Mouse (Mus musculus): ENCODE data around the gene Ap1m1. TPM values are rescaled to one million over a fixed set of nuclear protein-coding genes. Genes with fewer than 3 reads are reported as not detected.

The Ap1m1 gene
- polyA plus RNA-seq, 1 experiment = 97.4 TPM

- no peaks in the 10 kb centered on the region for H3K27me3 ChIP-seq (ENCODE audit: control insufficient read depth, insufficient read depth, low read length)
- H3K36me3 ChIP-seq (ENCODE audit: control insufficient read depth, insufficient read depth, low read length) = no peaks in the 10 kb centered on the region
- H3K4me3 ChIP-seq (ENCODE audit: extremely low read depth, insufficient read depth, insufficient read length) = no peak overlapping the region
- TF ChIP-seq CTCF (IDR thresholded peaks at IDR 0.05; ENCODE audit: extremely low read depth, insufficient read depth, insufficient read length, insufficient replicate concordance) = no peak
- TF ChIP-seq POLR2A (IDR thresholded peaks at IDR 0.05; ENCODE audit: low read depth, low read length) = no peak
- WGBS = 92% methylated on average over 2 of the region's 2 CpGs
- H3K27ac ChIP-seq (ENCODE audit: insufficient read depth, low read length) = no peak overlapping the region
- H3K4me1 ChIP-seq (ENCODE audit: control insufficient read depth, insufficient read depth, insufficient read length) = peaks cover 24% of the 10 kb centered on the region; the same call in 1 of the 2 replicates
- DNase-seq (ENCODE audit: low read depth in 1 of 2, low spot score in 2 of 2) = no peak
Measured at GRCm38 (mm10) chr8:72262756-72263155, 22.9 kb downstream of the Ap1m1 start.

- peaks cover 29% of the 10 kb centered on the region; the same call in 1 of the 2 replicates for H3K4me1 ChIP-seq (ENCODE audit: control insufficient read depth, insufficient read depth, insufficient read length)
- TF ChIP-seq POLR2A (IDR thresholded peaks at IDR 0.05; ENCODE audit: low read depth, low read length) (no peak), CTCF (IDR thresholded peaks at IDR 0.05; ENCODE audit: extremely low read depth, insufficient read depth, insufficient read length, insufficient replicate concordance) (no peak)
- no peaks in the 10 kb centered on the region for H3K36me3 ChIP-seq (ENCODE audit: control insufficient read depth, insufficient read depth, low read length)
- H3K27me3 ChIP-seq (ENCODE audit: control insufficient read depth, insufficient read depth, low read length) = no peaks in the 10 kb centered on the region
- no peak overlapping the region for H3K4me3 ChIP-seq (ENCODE audit: extremely low read depth, insufficient read depth, insufficient read length)
- DNase-seq (ENCODE audit: low read depth in 1 of 2, low spot score in 2 of 2) = no peak
- no peak overlapping the region for H3K27ac ChIP-seq (ENCODE audit: insufficient read depth, low read length)
- 87% methylated on average over 7 of the region's 7 CpGs for WGBS
Measured at GRCm38 (mm10) chr8:72263451-72263850, 23.6 kb downstream of the Ap1m1 start.

DNA sequence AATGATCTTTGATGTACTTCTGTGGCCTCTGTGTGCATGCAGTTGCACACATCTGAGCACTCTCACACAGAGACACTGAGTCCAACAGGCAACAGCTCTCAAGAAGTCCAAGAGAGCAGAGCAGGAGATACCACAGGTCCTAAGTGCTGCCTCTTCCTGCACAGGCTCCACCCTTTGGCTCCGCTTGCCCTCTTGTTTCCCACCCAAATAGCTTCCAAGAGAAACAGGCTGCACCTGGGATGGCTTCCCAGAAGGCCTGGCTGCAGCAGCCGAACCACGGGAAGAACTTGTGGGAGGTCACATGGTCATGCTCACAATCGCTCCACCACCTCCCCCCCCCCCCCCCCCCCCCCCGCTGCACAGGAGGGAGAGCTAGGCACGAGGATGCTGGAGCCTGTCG, 25.5 kb downstream of the Ap1m1 start:
- H3K27me3 ChIP-seq (ENCODE audit: control insufficient read depth, insufficient read depth, low read length) = no peaks in the 10 kb centered on the region
- 39% methylated on average over 6 of the region's 7 CpGs for WGBS
- TF ChIP-seq CTCF (IDR thresholded peaks at IDR 0.05; ENCODE audit: extremely low read depth, insufficient read depth, insufficient read length, insufficient replicate concordance) (no peak), POLR2A (IDR thresholded peaks at IDR 0.05; ENCODE audit: low read depth, low read length) (no peak)

GRCm38 (mm10) chr8:72266671-72267070, 26.9 kb downstream of the Ap1m1 start:
- no peak for DNase-seq (ENCODE audit: low read depth in 1 of 2, low spot score in 2 of 2)
- Histone ChIP-seq H3K4me3 (ENCODE audit: extremely low read depth, insufficient read depth, insufficient read length) (no peak overlapping the region), H3K27me3 (ENCODE audit: control insufficient read depth, insufficient read depth, low read length) (no peaks in the 10 kb centered on the region), H3K27ac (ENCODE audit: insufficient read depth, low read length) (peak overlapping the region; percentile 80), H3K4me1 (ENCODE audit: control insufficient read depth, insufficient read depth, insufficient read length) (peaks cover 43% of the 10 kb centered on the region; the same call in 1 of the 2 replicates), H3K36me3 (ENCODE audit: control insufficient read depth, insufficient read depth, low read length) (no peaks in the 10 kb centered on the region)
- no peak for TF ChIP-seq POLR2A (IDR thresholded peaks at IDR 0.05; ENCODE audit: low read depth, low read length)

More for the DNA sequence above, 25.5 kb downstream of the Ap1m1 start:
- peaks cover 39% of the 10 kb centered on the region; the same call in 1 of the 2 replicates for H3K4me1 ChIP-seq (ENCODE audit: control insufficient read depth, insufficient read depth, insufficient read length)
- H3K27ac ChIP-seq (ENCODE audit: insufficient read depth, low read length) = no peak overlapping the region
- DNase-seq (ENCODE audit: low read depth in 1 of 2, low spot score in 2 of 2) = no peak
- no peaks in the 10 kb centered on the region for H3K36me3 ChIP-seq (ENCODE audit: control insufficient read depth, insufficient read depth, low read length)
- H3K4me3 ChIP-seq (ENCODE audit: extremely low read depth, insufficient read depth, insufficient read length) = no peak overlapping the region

DNA sequence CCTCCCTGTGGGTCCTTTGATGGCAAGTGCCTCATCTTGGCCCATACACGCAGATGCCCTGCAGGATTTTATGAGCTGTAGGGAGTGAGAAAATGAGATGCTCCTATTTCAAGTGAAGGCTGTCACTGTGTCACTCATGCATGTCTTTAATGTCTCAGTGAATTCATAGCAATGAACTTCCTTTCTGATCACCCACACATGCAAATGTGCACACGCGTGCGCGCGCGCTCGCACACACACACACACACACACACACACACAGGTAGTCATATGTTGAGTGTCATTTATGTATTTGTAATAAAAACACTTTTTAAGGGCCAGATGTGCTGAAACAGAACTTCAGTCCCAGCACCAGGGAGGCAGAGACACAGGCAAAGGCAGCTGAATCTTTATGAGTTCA, 27.3 kb downstream of the Ap1m1 start:
- WGBS = 52% methylated on average over 8 of the region's 8 CpGs
- Histone ChIP-seq H3K27ac (ENCODE audit: insufficient read depth, low read length) (peak overlapping the region; percentile 89), H3K4me3 (ENCODE audit: extremely low read depth, insufficient read depth, insufficient read length) (no peak overlapping the region), H3K36me3 (ENCODE audit: control insufficient read depth, insufficient read depth, low read length) (no peaks in the 10 kb centered on the region), H3K4me1 (ENCODE audit: control insufficient read depth, insufficient read depth, insufficient read length) (peaks cover 44% of the 10 kb centered on the region; the same call in 1 of the 2 replicates), H3K27me3 (ENCODE audit: control insufficient read depth, insufficient read depth, low read length) (no peaks in the 10 kb centered on the region)
- peak; percentile 67 to 69 for DNase-seq (ENCODE audit: low read depth in 1 of 2, low spot score in 2 of 2)
- TF ChIP-seq POLR2A (IDR thresholded peaks at IDR 0.05; ENCODE audit: low read depth, low read length) = peak; percentile 4; the same call in 1 of the 2 replicates
- TF ChIP-seq CTCF (IDR thresholded peaks at IDR 0.05; ENCODE audit: extremely low read depth, insufficient read depth, insufficient read length, insufficient replicate concordance) = no peak

GRCm38 (mm10) chr8:72268356-72268755, 28.5 kb downstream of the Ap1m1 start:
- Histone ChIP-seq H3K27ac (ENCODE audit: insufficient read depth, low read length) (peak overlapping the region; percentile 89), H3K4me1 (ENCODE audit: control insufficient read depth, insufficient read depth, insufficient read length) (peaks cover 51% of the 10 kb centered on the region; the same call in 1 of the 2 replicates), H3K4me3 (ENCODE audit: extremely low read depth, insufficient read depth, insufficient read length) (peak overlapping the region; percentile 3; the same call in 1 of the 2 replicates), H3K27me3 (ENCODE audit: control insufficient read depth, insufficient read depth, low read length) (no peaks in the 10 kb centered on the region), H3K36me3 (ENCODE audit: control insufficient read depth, insufficient read depth, low read length) (no peaks in the 10 kb centered on the region)
- 18% methylated on average over 15 of the region's 15 CpGs for WGBS
- TF ChIP-seq CTCF (IDR thresholded peaks at IDR 0.05; ENCODE audit: extremely low read depth, insufficient read depth, insufficient read length, insufficient replicate concordance) (no peak), POLR2A (IDR thresholded peaks at IDR 0.05; ENCODE audit: low read depth, low read length) (peak; percentile 23)
- DNase-seq (ENCODE audit: low read depth in 1 of 2, low spot score in 2 of 2) = peak in 1 of 2 experiments; percentile 65

- Histone ChIP-seq H3K27me3 (ENCODE audit: control insufficient read depth, insufficient read depth, low read length) (no peaks in the 10 kb centered on the region), H3K4me1 (ENCODE audit: control insufficient read depth, insufficient read depth, insufficient read length) (peaks cover 56% of the 10 kb centered on the region; the same call in 1 of the 2 replicates), H3K4me3 (ENCODE audit: extremely low read depth, insufficient read depth, insufficient read length) (no peak overlapping the region), H3K27ac (ENCODE audit: insufficient read depth, low read length) (peak overlapping the region; percentile 97), H3K36me3 (ENCODE audit: control insufficient read depth, insufficient read depth, low read length) (no peaks in the 10 kb centered on the region)
- WGBS = 53% methylated on average over 12 of the region's 12 CpGs
- peak; percentile 63 to 84 for DNase-seq (ENCODE audit: low read depth in 1 of 2, low spot score in 2 of 2)
- TF ChIP-seq CTCF (IDR thresholded peaks at IDR 0.05; ENCODE audit: extremely low read depth, insufficient read depth, insufficient read length, insufficient replicate concordance) (no peak), POLR2A (IDR thresholded peaks at IDR 0.05; ENCODE audit: low read depth, low read length) (no peak)
Measured at GRCm38 (mm10) chr8:72270606-72271005, 30.8 kb downstream of the Ap1m1 start.

Data from spleen, adult 2 months (tissue).